Mouse (Mus musculus) forebrain, embryonic 10.5 days (tissue): ENCODE measurements around the gene Abcd3. TPM values are rescaled to one million over a fixed set of nuclear protein-coding genes. Genes with fewer than 3 reads are reported as not detected.

ENCODE experiments used
- DNase-seq: peaks from one replicate; pipeline ENCODE4 v3.0.0-alpha.2; 2017; ENCODE audit warnings: low spot score; ENCODE audit errors: extremely low spot score
- H3K27ac ChIP-seq: fragments of 300-500 bp; sonication (generic); 2 replicates; pipeline ENCODE4 v1.5.1; 2016; ENCODE audit warnings: mild to moderate bottlenecking
- H3K27me3 ChIP-seq: fragments of 300-500 bp; sonication (generic); 2 replicates; pipeline ENCODE4 v1.6.1; 2016; ENCODE audit warnings: mild to moderate bottlenecking; ENCODE audit not compliant: poor library complexity, severe bottlenecking
- H3K36me3 ChIP-seq: fragments of 300-500 bp; sonication (generic); replicated peaks from 2 replicates; pipeline ENCODE4 v1.6.1; 2016; ENCODE audit warnings: mild to moderate bottlenecking, moderate library complexity
- H3K4me1 ChIP-seq: fragments of 300-500 bp; sonication (generic); 2 replicates; pipeline ENCODE4 v1.6.1; 2016
- H3K4me3 ChIP-seq: fragments of 300-500 bp; sonication (generic); 2 replicates; pipeline ENCODE4 v1.5.1; 2016; ENCODE audit warnings: mild to moderate bottlenecking, moderate library complexity
- H3K9me3 ChIP-seq: fragments of 300-500 bp; sonication (generic); 2 replicates; pipeline ENCODE4 v1.6.1; 2016; ENCODE audit warnings: mild to moderate bottlenecking, moderate library complexity
- WGBS: fragments of 180-500 bp; shearing (Covaris S2); methylation state at CpG from one replicate; pipeline ENCODE4 v1.1.7; 2016; 5-methylcytosine and 5-hydroxymethylcytosine counted together
- polyA plus RNA-seq: library from polyadenylated mRNA; unstranded; fragments of >200 nt; fragmentation: Nextera tagmentation; extraction: Ambion mirVana; gene quantifications from 2 replicates; pipeline ENCODE4 v1.2.1, GENCODE M21; 2016

Gene Abcd3
- polyA plus RNA-seq, 1 experiment from 2014 or later = 45.6 TPM

DNA sequence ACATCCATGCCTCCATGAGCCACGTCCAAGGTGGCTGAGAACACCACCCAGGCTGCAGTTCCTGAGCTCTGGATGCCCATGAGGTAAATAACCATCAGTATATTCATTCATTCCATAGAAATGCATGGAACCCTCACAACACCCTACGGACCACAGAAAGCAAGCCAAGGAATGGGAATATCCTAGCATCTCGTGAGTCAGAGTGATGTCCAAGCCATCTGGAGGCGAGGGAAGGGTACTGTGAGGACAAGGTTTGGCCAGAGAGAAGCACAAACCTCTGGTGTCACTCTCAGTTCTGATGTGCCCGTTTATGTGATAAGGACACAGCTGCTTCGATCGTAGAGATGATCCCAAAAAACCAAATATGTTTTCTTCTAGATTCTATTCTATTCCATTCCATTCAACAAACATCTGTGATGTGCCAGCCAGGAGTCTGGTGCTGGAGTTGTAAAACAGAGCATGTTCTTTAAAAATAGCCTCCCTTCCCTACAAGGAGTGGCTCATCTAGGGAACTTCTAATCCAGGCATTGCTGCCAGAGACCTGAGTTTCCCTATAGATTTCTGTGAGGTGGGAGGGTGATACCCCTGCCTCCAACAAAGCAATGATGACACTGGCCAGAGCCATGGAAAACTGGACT is 104.1 kb downstream of the Abcd3 start:
- DNase-seq = no peak
- Histone ChIP-seq H3K9me3 (no peaks in the 10 kb centered on the region), H3K27ac (no peak overlapping the region), H3K36me3 (no peaks in the 10 kb centered on the region), H3K4me3 (no peak overlapping the region), H3K4me1 (peaks cover 24% of the 10 kb centered on the region), H3K27me3 (no peaks in the 10 kb centered on the region)
- WGBS = 89% methylated on average over 7 of the region's 7 CpGs

Other genes starting within 250 kb of the Abcd3 start
- gene 4930432M17Rik, start 144.5 kb downstream of the Abcd3 start, polyA plus RNA-seq = not detected in 2 replicates
- 8.2 and 9.8 TPM in 2 replicates for gene F3, start 91.8 kb downstream of the Abcd3 start, polyA plus RNA-seq
- 33.7 and 35.7 TPM in 2 replicates for gene Arhgap29, start 137.2 kb upstream of the Abcd3 start, polyA plus RNA-seq
- gene Abca4, start 229.1 kb upstream of the Abcd3 start, polyA plus RNA-seq = 1.7 and 2.1 TPM in 2 replicates